In genomic region chr3:6730066-6730465, GRCm38 (mm10) we compare ENCODE assay signal across 17 mouse cellular contexts.
"Had no signal": no experiment of that assay in that cellular context is flagged by ENCODE, and none has a peak within 500 bp of the region (broad histone marks: within the 10 kb centered on the region; RNA-seq: fewer than 3 reads in every experiment).

No protein-coding gene starts in this region.

- H3K9ac ChIP-seq: limb, embryonic 12.5 days; liver, embryonic 15.5 days; midbrain, embryonic 12.5 days; neural tube, embryonic 15.5 days had no signal

- DNase-seq: kidney, adult 2 months; lung, adult 2 months; lung, postnatal 10 days; right cerebral cortex, postnatal 4 days; spleen, adult 18-20 months; thymus, adult 18-20 months; thymus, postnatal 14 days had no signal

- H3K36me3 ChIP-seq: limb, embryonic 12.5 days; liver, embryonic 15.5 days; midbrain, embryonic 12.5 days; neural tube, embryonic 15.5 days had no signal

- H3K4me3 ChIP-seq: left cerebral cortex, adult 2 months; limb, embryonic 12.5 days; liver, embryonic 15.5 days; megakaryocyte, embryonic 14.5 days; midbrain, embryonic 12.5 days; myocyte; neural tube, embryonic 15.5 days had no signal

- ATAC-seq: intestine, embryonic 16.5 days had no signal

- H3K4me2 ChIP-seq: limb, embryonic 12.5 days; liver, embryonic 11.5 days; liver, embryonic 15.5 days; midbrain, embryonic 12.5 days; neural tube, embryonic 15.5 days had no signal

- H3K27ac ChIP-seq: left cerebral cortex, adult 2 months; limb, embryonic 12.5 days; liver, embryonic 15.5 days; macrophage; midbrain, embryonic 12.5 days; neural tube, embryonic 15.5 days had no signal

- H3K27me3 ChIP-seq: limb, embryonic 12.5 days; liver, embryonic 15.5 days; megakaryocyte, embryonic 14.5 days; midbrain, embryonic 12.5 days; neural tube, embryonic 15.5 days had no signal

- H3K4me1 ChIP-seq: liver, embryonic 15.5 days; megakaryocyte, embryonic 14.5 days; midbrain, embryonic 12.5 days had no signal

- H3K9me3 ChIP-seq: limb, embryonic 12.5 days; liver, embryonic 15.5 days; megakaryocyte, embryonic 14.5 days; midbrain, embryonic 12.5 days; neural tube, embryonic 15.5 days had no signal
